Mouse (Mus musculus) lung, postnatal 25 days (tissue): ENCODE data around the gene Cox4i1.

Experiments
- DNase-seq: peaks from one replicate; pipeline ENCODE4 v3.0.0; 2022; ENCODE audit warnings: low spot score

Cox4i1 gene

GRCm38 (mm10) chr8:120693861-120694493 lies 26.0 kb downstream of the Cox4i1 start:
- DNase-seq = peak; percentile 39

- DNase-seq = peak; percentile 36
Observed at GRCm38 (mm10) chr8:120696401-120697153, 28.6 kb downstream of the Cox4i1 start.

- peak; percentile 46 for DNase-seq
Observed at GRCm38 (mm10) chr8:120697154-120697978, 29.3 kb downstream of the Cox4i1 start.

- DNase-seq = no peak
Observed at GRCm38 (mm10) chr8:120697979-120698272, 29.9 kb downstream of the Cox4i1 start.

- DNase-seq = no peak
Observed at GRCm38 (mm10) chr8:120698426-120698825, 30.4 kb downstream of the Cox4i1 start.

- DNase-seq = no peak
Observed at GRCm38 (mm10) chr8:120699079-120699478, 31.1 kb downstream of the Cox4i1 start.

GRCm38 (mm10) chr8:120699565-120699964 lies 31.5 kb downstream of the Cox4i1 start:
- no peak for DNase-seq

- DNase-seq = no peak
Observed at GRCm38 (mm10) chr8:120700053-120700452, 32.0 kb downstream of the Cox4i1 start.

- peak; percentile 41 for DNase-seq
Observed at GRCm38 (mm10) chr8:120701758-120702465, 33.9 kb downstream of the Cox4i1 start.

- peak; percentile 32 for DNase-seq
Observed at GRCm38 (mm10) chr8:120704203-120704602, 36.2 kb downstream of the Cox4i1 start.

GRCm38 (mm10) chr8:120705163-120705562 lies 37.1 kb downstream of the Cox4i1 start:
- DNase-seq = no peak

- DNase-seq = no peak
Observed at GRCm38 (mm10) chr8:120706193-120706592, 38.2 kb downstream of the Cox4i1 start.

GRCm38 (mm10) chr8:120709176-120709575 lies 41.2 kb downstream of the Cox4i1 start:
- no peak for DNase-seq

GRCm38 (mm10) chr8:120715200-120715599 lies 47.2 kb downstream of the Cox4i1 start:
- DNase-seq = no peak

GRCm38 (mm10) chr8:120715996-120716680 lies 48.1 kb downstream of the Cox4i1 start:
- DNase-seq = no peak

- no peak for DNase-seq
Observed at GRCm38 (mm10) chr8:120719586-120720236, 51.7 kb downstream of the Cox4i1 start.

- DNase-seq = no peak
Observed at GRCm38 (mm10) chr8:120723025-120723424, 55.0 kb downstream of the Cox4i1 start.
